19 mouse cellular contexts compared by ENCODE assay signal in genomic region chr11:6502506-6502905, GRCm38 (mm10). TPM values are rescaled to one million over a fixed set of nuclear protein-coding genes. Genes with fewer than 3 reads are reported as not detected.
DNase-seq lines count a peak whose midpoint lies in the region; ATAC-seq and TF ChIP-seq lines count a peak whose summit lies in the region.
"Had no signal": no experiment of that assay in that cellular context is flagged by ENCODE, and none has a peak within 500 bp of the region (broad histone marks: within the 10 kb centered on the region; RNA-seq: fewer than 3 reads in every experiment).

No protein-coding gene starts in this region.

- 87% methylated on average over 2 of the region's 2 CpGs for WGBS in intestine, embryonic 15.5 days
- 70% methylated on average over 2 of the region's 2 CpGs for WGBS in intestine, postnatal 0 days
- 85% methylated on average over 2 of the region's 2 CpGs for WGBS in intestine, embryonic 16.5 days

- DNase-seq in left cerebral cortex, postnatal 14 days (ENCODE audit: low spot score in 2 of 2) = no peak
- DNase-seq: adrenal gland, adult 2 months; adrenal gland, adult 8-10 months; adrenal gland, postnatal 10 days; adrenal gland, postnatal 14 days; adrenal gland, postnatal 25 days; adrenal gland, postnatal 36 days; B cell, adult 2 months; cerebellum, adult 11 months; cerebellum, adult 11-12 months; cerebellum, adult 18-20 months had no signal

- no peaks in the 10 kb centered on the region for H3K4me1 ChIP-seq in intestine, embryonic 15.5 days (replicated peaks)
- 0 out of 2 replicates have a peak, but pooled peaks cover 5% of the 10 kb centered on the region for H3K4me1 ChIP-seq in intestine, postnatal 0 days (replicated peaks; ENCODE audit: control insufficient read depth, insufficient read depth, low read length)
- peaks cover 3% of the 10 kb centered on the region; the same call in 1 of the 2 replicates for H3K4me1 ChIP-seq in intestine, embryonic 16.5 days (ENCODE audit: control insufficient read depth, insufficient read depth, low read length)

- no peak overlapping the region for H3K4me3 ChIP-seq in intestine, embryonic 15.5 days (replicated peaks)
- H3K4me3 ChIP-seq in intestine, postnatal 0 days (ENCODE audit: low read depth, low read length) = no peak overlapping the region
- H3K4me3 ChIP-seq in intestine, embryonic 16.5 days (ENCODE audit: low read length) = no peak overlapping the region

- peak; percentile 60 for ATAC-seq in intestine, embryonic 15.5 days
- ATAC-seq in intestine, postnatal 0 days = no peak
- peak; percentile 67 for ATAC-seq in intestine, embryonic 16.5 days
- ATAC-seq: activated CD4-positive, CD25-positive, alpha-beta regulatory T cell, adult 4 months; CD4-positive, CD25-positive, alpha-beta regulatory T cell, adult 4 months; Patski had no signal

- H3K27me3 ChIP-seq in intestine, embryonic 15.5 days (replicated peaks) = no peaks in the 10 kb centered on the region
- H3K27me3 ChIP-seq in intestine, postnatal 0 days (replicated peaks; ENCODE audit: control insufficient read depth, insufficient read depth, low read length) = no peaks in the 10 kb centered on the region
- no peaks in the 10 kb centered on the region for H3K27me3 ChIP-seq in intestine, embryonic 16.5 days (replicated peaks; ENCODE audit: control insufficient read depth, insufficient read depth, low read length)
- H3K27me3 ChIP-seq: CH12.LX, Patski had no signal

- no peak overlapping the region for H3K27ac ChIP-seq in intestine, embryonic 15.5 days
- no peak overlapping the region for H3K27ac ChIP-seq in intestine, postnatal 0 days (ENCODE audit: low read depth, low read length)
- H3K27ac ChIP-seq in intestine, embryonic 16.5 days (ENCODE audit: low read length) = no peak overlapping the region

- no peaks in the 10 kb centered on the region for H3K9me3 ChIP-seq in intestine, embryonic 15.5 days
- no peaks in the 10 kb centered on the region for H3K9me3 ChIP-seq in intestine, postnatal 0 days (ENCODE audit: control insufficient read depth)
- no peaks in the 10 kb centered on the region for H3K9me3 ChIP-seq in intestine, embryonic 16.5 days (ENCODE audit: control insufficient read depth, low read length)
- H3K9me3 ChIP-seq: G1E had no signal

- TF ChIP-seq CTCF in intestine, postnatal 0 days (IDR thresholded peaks at IDR 0.05; ENCODE audit: low read depth) = no peak

- H3K36me3 ChIP-seq in intestine, embryonic 15.5 days = no peaks in the 10 kb centered on the region
- H3K36me3 ChIP-seq in intestine, postnatal 0 days (ENCODE audit: control insufficient read depth, insufficient read depth) = no peaks in the 10 kb centered on the region
- H3K36me3 ChIP-seq in intestine, embryonic 16.5 days (ENCODE audit: control insufficient read depth, insufficient read depth, low read length) = no peaks in the 10 kb centered on the region

- intact Hi-C loops in left cerebral cortex, postnatal 14 days (cut with DNase I) = no loop called here

- H3K4me2 ChIP-seq in intestine, embryonic 15.5 days (replicated peaks) = no peak overlapping the region
- H3K4me2 ChIP-seq in intestine, postnatal 0 days (replicated peaks; ENCODE audit: low read depth) = no peak overlapping the region
- no peak overlapping the region for H3K4me2 ChIP-seq in intestine, embryonic 16.5 days (ENCODE audit: low read depth, low read length)

- no peak overlapping the region for H3K9ac ChIP-seq in intestine, embryonic 15.5 days
- H3K9ac ChIP-seq in intestine, postnatal 0 days (ENCODE audit: low read depth, low read length) = no peak overlapping the region
- H3K9ac ChIP-seq in intestine, embryonic 16.5 days (ENCODE audit: low read depth, low read length) = no peak overlapping the region

RNA-seq across cellular contexts. Expression of gene Myo1g, which starts 18.3 kb away (rescaled TPM):
- polyA plus RNA-seq in intestine, embryonic 15.5 days (2015; fragmentation: Nextera tagmentation; extraction: Ambion mirVana) = 1.8 and 1.9 TPM in 2 replicates
- 0.87 and 0.95 TPM in 2 replicates for polyA plus RNA-seq in intestine, postnatal 0 days (2015; fragmentation: Nextera tagmentation; extraction: Ambion mirVana)
- 2.3 and 3.1 TPM in 2 replicates for polyA plus RNA-seq in intestine, embryonic 16.5 days (2015; fragmentation: Nextera tagmentation; extraction: Ambion mirVana)
- total RNA-seq in left cerebral cortex, postnatal 14 days (2021) = under 1 TPM; 0.40 to 0.68 TPM

RNA-seq across cellular contexts. Expression of gene Purb, which starts 26.8 kb away (rescaled TPM):
- polyA plus RNA-seq in intestine, embryonic 15.5 days (2015; fragmentation: Nextera tagmentation; extraction: Ambion mirVana) = 26.6 and 28.8 TPM in 2 replicates
- polyA plus RNA-seq in intestine, postnatal 0 days (2015; fragmentation: Nextera tagmentation; extraction: Ambion mirVana) = 21.6 and 25.1 TPM in 2 replicates
- 24.6 and 24.8 TPM in 2 replicates for polyA plus RNA-seq in intestine, embryonic 16.5 days (2015; fragmentation: Nextera tagmentation; extraction: Ambion mirVana)
- 100 to 1,000 TPM; 300 to 303 TPM for total RNA-seq in left cerebral cortex, postnatal 14 days (2021)

RNA-seq across cellular contexts. Expression of gene Ccm2, which starts 44.2 kb away (rescaled TPM):
- polyA plus RNA-seq in intestine, embryonic 15.5 days (2015; fragmentation: Nextera tagmentation; extraction: Ambion mirVana) = 73.8 and 76.9 TPM in 2 replicates
- polyA plus RNA-seq in intestine, postnatal 0 days (2015; fragmentation: Nextera tagmentation; extraction: Ambion mirVana) = 37.2 and 39.6 TPM in 2 replicates
- polyA plus RNA-seq in intestine, embryonic 16.5 days (2015; fragmentation: Nextera tagmentation; extraction: Ambion mirVana) = 67.7 and 69.9 TPM in 2 replicates
- total RNA-seq in left cerebral cortex, postnatal 14 days (2021) = 10 to 100 TPM; 54.3 to 54.4 TPM

RNA-seq across cellular contexts. Expression of gene H2afv, which starts 58.3 kb away (rescaled TPM):
- polyA plus RNA-seq in intestine, embryonic 15.5 days (2015; fragmentation: Nextera tagmentation; extraction: Ambion mirVana) = 424 and 429 TPM in 2 replicates
- polyA plus RNA-seq in intestine, postnatal 0 days (2015; fragmentation: Nextera tagmentation; extraction: Ambion mirVana) = 343 and 346 TPM in 2 replicates
- 393 and 415 TPM in 2 replicates for polyA plus RNA-seq in intestine, embryonic 16.5 days (2015; fragmentation: Nextera tagmentation; extraction: Ambion mirVana)
- 10 to 100 TPM; 29.5 to 34.4 TPM for total RNA-seq in left cerebral cortex, postnatal 14 days (2021)
